In genomic region chr15:78530141-78530540, GRCm38 (mm10) we compare ENCODE assay signal across 8 mouse cellular contexts. TPM values are rescaled to one million over a fixed set of nuclear protein-coding genes. Genes with fewer than 3 reads are reported as not detected.
DNase-seq lines count a peak whose midpoint lies in the region; ATAC-seq lines count a peak whose summit lies in the region.

No protein-coding gene starts in this region.

- intact Hi-C loops in left cerebral cortex, postnatal 36 days (cut with DNase I), result loop anchor here (10.0 kb wide), 1 partner anchor 355 kb away; the partner anchor contains the start of gene Ift27

- peaks cover 26% of the 10 kb centered on the region for H3K4me1 ChIP-seq in intestine, embryonic 14.5 days (replicated peaks; ENCODE audit: control insufficient read depth, insufficient read depth, low read length)
- peaks cover 24% of the 10 kb centered on the region for H3K4me1 ChIP-seq in intestine, embryonic 16.5 days (ENCODE audit: control insufficient read depth, insufficient read depth, low read length)
- H3K4me1 ChIP-seq in brown adipose tissue, adult 24 weeks (ENCODE audit: control insufficient read depth, insufficient read depth, insufficient read length, low read length), result peaks cover 28% of the 10 kb centered on the region
- H3K4me1 ChIP-seq in forebrain, embryonic 11.5 days (replicated peaks; ENCODE audit: control insufficient read depth, insufficient read depth, low read length), result peaks cover 9% of the 10 kb centered on the region; the same call in 1 of the 2 replicates
- peaks cover 46% of the 10 kb centered on the region for H3K4me1 ChIP-seq in limb, embryonic 15.5 days

- no peaks in the 10 kb centered on the region for H3K9me3 ChIP-seq in intestine, embryonic 14.5 days (ENCODE audit: control insufficient read depth, low read length)
- H3K9me3 ChIP-seq in intestine, embryonic 16.5 days (ENCODE audit: control insufficient read depth, low read length), result no peaks in the 10 kb centered on the region
- H3K9me3 ChIP-seq in forebrain, embryonic 11.5 days (ENCODE audit: control insufficient read depth, low read length), result no peaks in the 10 kb centered on the region
- H3K9me3 ChIP-seq in limb, embryonic 15.5 days, result no peaks in the 10 kb centered on the region

- peak overlapping the region; percentile 82 for H3K4me2 ChIP-seq in intestine, embryonic 14.5 days (ENCODE audit: low read length)
- no peak overlapping the region for H3K4me2 ChIP-seq in intestine, embryonic 16.5 days (ENCODE audit: low read depth, low read length)
- no peak overlapping the region for H3K4me2 ChIP-seq in forebrain, embryonic 11.5 days (ENCODE audit: low read depth, low read length, severe bottlenecking)
- peak overlapping the region; percentile 72 for H3K4me2 ChIP-seq in limb, embryonic 15.5 days

- H3K9ac ChIP-seq in intestine, embryonic 14.5 days (ENCODE audit: low read length), result 0 out of 2 replicates have a peak overlapping the region, but pooled peaks have one; percentile 55
- no peak overlapping the region for H3K9ac ChIP-seq in intestine, embryonic 16.5 days (ENCODE audit: low read depth, low read length)
- peak overlapping the region; percentile 6; the same call in 1 of the 2 replicates for H3K9ac ChIP-seq in forebrain, embryonic 11.5 days (ENCODE audit: low read length)
- H3K9ac ChIP-seq in limb, embryonic 15.5 days, result peak overlapping the region; percentile 54; the same call in 1 of the 2 replicates

- WGBS in intestine, embryonic 14.5 days, result 71% methylated on average over 3 of the region's 3 CpGs
- 76% methylated on average over 3 of the region's 3 CpGs for WGBS in intestine, embryonic 16.5 days
- WGBS in forebrain, embryonic 11.5 days, result 79% methylated on average over 3 of the region's 3 CpGs
- 72% methylated on average over 3 of the region's 3 CpGs for WGBS in limb, embryonic 15.5 days

- ATAC-seq in intestine, embryonic 14.5 days (replicated peaks; ENCODE audit: low FRiP score, low TSS enrichment, low read depth), result no peak
- no peak for ATAC-seq in intestine, embryonic 16.5 days
- ATAC-seq in forebrain, embryonic 11.5 days (replicated peaks; ENCODE audit: low FRiP score), result no peak
- ATAC-seq in limb, embryonic 15.5 days (ENCODE audit: insufficient number of reproducible peaks, low FRiP score, low TSS enrichment, low read depth), result no peak

- H3K27me3 ChIP-seq in intestine, embryonic 14.5 days (replicated peaks; ENCODE audit: control insufficient read depth, insufficient read depth, low read length), result no peaks in the 10 kb centered on the region
- H3K27me3 ChIP-seq in intestine, embryonic 16.5 days (replicated peaks; ENCODE audit: control insufficient read depth, insufficient read depth, low read length), result no peaks in the 10 kb centered on the region
- no peaks in the 10 kb centered on the region; the same call in 1 of the 2 replicates for H3K27me3 ChIP-seq in forebrain, embryonic 11.5 days (ENCODE audit: control insufficient read depth, insufficient read depth, low read length)
- no peaks in the 10 kb centered on the region for H3K27me3 ChIP-seq in limb, embryonic 15.5 days

- H3K36me3 ChIP-seq in intestine, embryonic 14.5 days (ENCODE audit: control insufficient read depth, insufficient read depth, low read length), result no peaks in the 10 kb centered on the region
- H3K36me3 ChIP-seq in intestine, embryonic 16.5 days (ENCODE audit: control insufficient read depth, insufficient read depth, low read length), result no peaks in the 10 kb centered on the region
- no peaks in the 10 kb centered on the region for H3K36me3 ChIP-seq in forebrain, embryonic 11.5 days (ENCODE audit: control insufficient read depth, insufficient read depth, low read length)
- H3K36me3 ChIP-seq in limb, embryonic 15.5 days, result peaks cover 6% of the 10 kb centered on the region; the same call in 1 of the 2 replicates

- H3K4me3 ChIP-seq in intestine, embryonic 14.5 days (ENCODE audit: low read depth, low read length), result no peak overlapping the region
- H3K4me3 ChIP-seq in intestine, embryonic 16.5 days (ENCODE audit: low read length), result no peak overlapping the region
- H3K4me3 ChIP-seq in brown adipose tissue, adult 24 weeks (ENCODE audit: insufficient read depth, low read depth, low read length), result no peak overlapping the region
- H3K4me3 ChIP-seq in forebrain, embryonic 11.5 days (ENCODE audit: low read depth, low read length), result no peak overlapping the region
- H3K4me3 ChIP-seq in limb, embryonic 15.5 days, result peak overlapping the region; percentile 44; the same call in 1 of the 2 replicates

- peak overlapping the region; percentile 78; the same call in 1 of the 2 replicates for H3K27ac ChIP-seq in intestine, embryonic 14.5 days (ENCODE audit: low read depth)
- no peak overlapping the region for H3K27ac ChIP-seq in intestine, embryonic 16.5 days (ENCODE audit: low read length)
- H3K27ac ChIP-seq in brown adipose tissue, adult 24 weeks (replicated peaks; ENCODE audit: low read depth, low read length), result peak overlapping the region; percentile 77
- H3K27ac ChIP-seq in forebrain, embryonic 11.5 days (ENCODE audit: low read depth, low read length), result no peak overlapping the region
- peak overlapping the region; percentile 79 for H3K27ac ChIP-seq in limb, embryonic 15.5 days

- DNase-seq in intestine, embryonic 14.5 days (ENCODE audit: low spot score), result no peak
- DNase-seq in forebrain, embryonic 11.5 days (ENCODE audit: low spot score), result no peak
- DNase-seq in ovary, postnatal 36 days (ENCODE audit: low spot score), result no peak
- no peak for DNase-seq in left cerebral cortex, postnatal 36 days (ENCODE audit: low spot score in 2 of 2)
- no peak for DNase-seq in right cerebral cortex, adult 18-20 months

RNA-seq across cellular contexts. Expression of gene C1qtnf6, which starts 1.1 kb away (rescaled TPM):
- 30.1 and 34.9 TPM in 2 replicates for polyA plus RNA-seq in intestine, embryonic 14.5 days (2014; fragmentation: Nextera tagmentation; extraction: Ambion mirVana)
- 24.0 and 25.5 TPM in 2 replicates for polyA plus RNA-seq in intestine, embryonic 16.5 days (2015; fragmentation: Nextera tagmentation; extraction: Ambion mirVana)
- 2.7 and 3.3 TPM in 2 replicates for polyA plus RNA-seq in brown adipose tissue, adult 24 weeks (2012; ENCODE audit: insufficient read depth, insufficient read length, missing spikeins)
- polyA plus RNA-seq in forebrain, embryonic 11.5 days (2014; fragmentation: Nextera tagmentation; extraction: Ambion mirVana), result 10.0 and 12.1 TPM in 2 replicates
- polyA plus RNA-seq in limb, embryonic 15.5 days (2015; fragmentation: Nextera tagmentation; extraction: Ambion mirVana), result 52.3 and 60.8 TPM in 2 replicates
- 1 to 10 TPM; 2.0 to 2.5 TPM for total RNA-seq in left cerebral cortex, postnatal 36 days (2021)

RNA-seq across cellular contexts. Expression of gene Sstr3, which starts 14.3 kb away (rescaled TPM):
- polyA plus RNA-seq in intestine, embryonic 14.5 days (2014; fragmentation: Nextera tagmentation; extraction: Ambion mirVana), result 0.22 TPM in 1 of 2 replicates, not detected in the other
- 0.23 and 0.24 TPM in 2 replicates for polyA plus RNA-seq in intestine, embryonic 16.5 days (2015; fragmentation: Nextera tagmentation; extraction: Ambion mirVana)
- not detected in 2 replicates for polyA plus RNA-seq in brown adipose tissue, adult 24 weeks (2012; ENCODE audit: insufficient read depth, insufficient read length, missing spikeins)
- 0.09 TPM in 1 of 2 replicates, not detected in the other for polyA plus RNA-seq in forebrain, embryonic 11.5 days (2014; fragmentation: Nextera tagmentation; extraction: Ambion mirVana)
- 0.04 TPM in 1 of 2 replicates, not detected in the other for polyA plus RNA-seq in limb, embryonic 15.5 days (2015; fragmentation: Nextera tagmentation; extraction: Ambion mirVana)
- total RNA-seq in left cerebral cortex, postnatal 36 days (2021), result 10 to 100 TPM; 21.3 to 22.4 TPM

RNA-seq across cellular contexts. Expression of gene Il2rb, which starts 35.1 kb away (rescaled TPM):
- 0.66 and 1.1 TPM in 2 replicates for polyA plus RNA-seq in intestine, embryonic 14.5 days (2014; fragmentation: Nextera tagmentation; extraction: Ambion mirVana)
- polyA plus RNA-seq in intestine, embryonic 16.5 days (2015; fragmentation: Nextera tagmentation; extraction: Ambion mirVana), result 1.8 and 2.1 TPM in 2 replicates
- 0.71 TPM in 1 of 2 replicates, not detected in the other for polyA plus RNA-seq in brown adipose tissue, adult 24 weeks (2012; ENCODE audit: insufficient read depth, insufficient read length, missing spikeins)
- polyA plus RNA-seq in forebrain, embryonic 11.5 days (2014; fragmentation: Nextera tagmentation; extraction: Ambion mirVana), result 0.07 TPM in 1 of 2 replicates, not detected in the other
- polyA plus RNA-seq in limb, embryonic 15.5 days (2015; fragmentation: Nextera tagmentation; extraction: Ambion mirVana), result 0.36 and 0.42 TPM in 2 replicates
- total RNA-seq in left cerebral cortex, postnatal 36 days (2021), result under 1 TPM; 0.16 to 0.20 TPM

RNA-seq across cellular contexts. Expression of gene Rac2, which starts 42.4 kb away (rescaled TPM):
- polyA plus RNA-seq in intestine, embryonic 14.5 days (2014; fragmentation: Nextera tagmentation; extraction: Ambion mirVana), result 16.7 and 17.5 TPM in 2 replicates
- polyA plus RNA-seq in intestine, embryonic 16.5 days (2015; fragmentation: Nextera tagmentation; extraction: Ambion mirVana), result 19.9 and 25.1 TPM in 2 replicates
- 3.6 and 8.2 TPM in 2 replicates for polyA plus RNA-seq in brown adipose tissue, adult 24 weeks (2012; ENCODE audit: insufficient read depth, insufficient read length, missing spikeins)
- 5.7 and 9.4 TPM in 2 replicates for polyA plus RNA-seq in forebrain, embryonic 11.5 days (2014; fragmentation: Nextera tagmentation; extraction: Ambion mirVana)
- polyA plus RNA-seq in limb, embryonic 15.5 days (2015; fragmentation: Nextera tagmentation; extraction: Ambion mirVana), result 37.0 and 41.1 TPM in 2 replicates
- 1 to 10 TPM; 2.7 to 4.3 TPM for total RNA-seq in left cerebral cortex, postnatal 36 days (2021)

Comparison
In these comparisons a context has a peak if more than half of its experiments do, and no peak if none do; other contexts are left out.
1. H3K27ac ChIP-seq: peak in intestine, embryonic 14.5 days (single experiment), brown adipose tissue, adult 24 weeks (single experiment) and limb, embryonic 15.5 days (single experiment); none in intestine, embryonic 16.5 days (single experiment) and forebrain, embryonic 11.5 days (single experiment).
2. H3K4me2 ChIP-seq: peak in intestine, embryonic 14.5 days (single experiment) and limb, embryonic 15.5 days (single experiment); none in intestine, embryonic 16.5 days (single experiment) and forebrain, embryonic 11.5 days (single experiment).